Mouse (Mus musculus) liver, embryonic 14.5 days (tissue): ENCODE measurements around the gene Maml3.

ENCODE experiments used
- CTCF ChIP-seq: IDR thresholded peaks from 2 replicates; pipeline ENCODE4 v1.5.1; 2016; ENCODE audit warnings: antibody characterized with exemption, low read depth, control low read depth
- EP300 ChIP-seq: IDR thresholded peaks from 2 replicates; pipeline ENCODE4 v1.6.1; 2016; ENCODE audit warnings: antibody characterized with exemption, low read depth

DNA sequence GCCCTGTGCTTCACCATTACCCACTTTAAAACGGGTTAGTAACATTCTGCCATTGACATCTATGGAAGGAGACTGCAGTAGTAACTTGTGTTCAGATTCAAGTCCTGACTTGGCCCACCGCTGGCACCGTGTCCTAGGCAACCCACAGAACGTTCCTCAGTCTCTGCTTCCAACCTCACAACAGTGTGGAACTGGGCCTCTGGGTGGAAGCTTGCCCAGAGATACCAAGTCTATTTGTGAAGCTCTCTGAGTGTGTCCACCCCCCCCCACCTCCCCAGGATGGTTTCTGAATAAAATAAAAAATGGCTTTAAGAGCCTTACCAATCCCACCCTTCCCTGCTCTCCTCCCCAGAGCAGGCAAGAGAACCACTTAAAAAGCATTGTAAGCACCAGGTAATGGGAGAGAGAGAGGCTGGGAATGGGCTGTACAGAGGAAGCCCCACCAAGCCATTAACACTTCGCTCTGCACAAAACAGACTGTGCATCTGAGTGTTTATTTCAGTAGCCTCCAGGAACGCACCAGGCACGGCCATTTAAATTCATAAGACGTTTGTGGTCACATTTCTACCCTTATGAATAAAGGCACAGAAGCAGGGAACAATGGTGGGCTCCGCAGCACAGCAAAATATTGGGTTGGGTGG lies 141.6 kb downstream of the Maml3 start:
- no peak for TF ChIP-seq CTCF
- no peak for TF ChIP-seq EP300
